Comparison of ENCODE assay signal across 30 mouse cellular contexts in genomic region chr9:94481057-94481456, GRCm38 (mm10). TPM values are rescaled to one million over a fixed set of nuclear protein-coding genes. Genes with fewer than 3 reads are reported as not detected.
DNase-seq lines count a peak whose midpoint lies in the region; ATAC-seq lines count a peak whose summit lies in the region.
"Had no signal": no experiment of that assay in that cellular context is flagged by ENCODE, and none has a peak within 500 bp of the region (broad histone marks: within the 10 kb centered on the region; RNA-seq: fewer than 3 reads in every experiment).

No protein-coding gene starts in this region.

- ATAC-seq in embryonic facial prominence, embryonic 14.5 days (ENCODE audit: low read depth) = no peak
- no peak for ATAC-seq in frontal cortex, adult (ENCODE audit: low TSS enrichment)
- ATAC-seq: forebrain, embryonic 14.5 days; intestine, postnatal 0 days; midbrain, embryonic 16.5 days; Patski had no signal

- H3K9ac ChIP-seq in embryonic facial prominence, embryonic 14.5 days (ENCODE audit: low read depth, low read length) = no peak overlapping the region
- H3K9ac ChIP-seq: embryonic facial prominence, embryonic 15.5 days; hindbrain, embryonic 12.5 days; liver, embryonic 14.5 days had no signal

- H3K4me3 ChIP-seq in embryonic facial prominence, embryonic 14.5 days (ENCODE audit: low read depth, low read length) = no peak overlapping the region
- H3K4me3 ChIP-seq: embryonic facial prominence, embryonic 15.5 days; hindbrain, embryonic 12.5 days; left cerebral cortex, adult 2 months had no signal

- H3K4me1 ChIP-seq in embryonic facial prominence, embryonic 14.5 days (ENCODE audit: control insufficient read depth, insufficient read depth, low read length) = peaks cover 8% of the 10 kb centered on the region; the same call in 1 of the 2 replicates

- no peaks in the 10 kb centered on the region for H3K27me3 ChIP-seq in embryonic facial prominence, embryonic 14.5 days (replicated peaks; ENCODE audit: control insufficient read depth, insufficient read depth, low read length)
- H3K27me3 ChIP-seq: embryonic facial prominence, embryonic 15.5 days; hindbrain, embryonic 12.5 days; Patski had no signal

- H3K9me3 ChIP-seq in embryonic facial prominence, embryonic 14.5 days (ENCODE audit: control insufficient read depth, low read length) = no peaks in the 10 kb centered on the region
- H3K9me3 ChIP-seq: embryonic facial prominence, embryonic 15.5 days; hindbrain, embryonic 12.5 days had no signal

- peak; percentile 3 for DNase-seq in kidney, adult 9 months
- DNase-seq in kidney, postnatal 14 days = no peak
- DNase-seq in lung, postnatal 10 days = peak; percentile 18
- no peak for DNase-seq in lung, postnatal 36 days
- peak; percentile 59 for DNase-seq in embryonic facial prominence, embryonic 14.5 days (ENCODE audit: low spot score)
- DNase-seq in urinary bladder, postnatal 25 days (ENCODE audit: low spot score) = no peak
- DNase-seq: adrenal gland, postnatal 14 days; cerebellum, adult 11-12 months; cerebellum, adult 9-11 months; embryo, embryonic 11 days; gastrocnemius, postnatal 25 days; heart, adult 18-20 months; heart, postnatal 36 days; liver; lung, adult 2 months; right cerebral cortex, adult 18-20 months; thymus, adult 18-20 months; thymus, postnatal 25 days had no signal

- H3K27ac ChIP-seq in embryonic facial prominence, embryonic 14.5 days (replicated peaks; ENCODE audit: low read depth, low read length) = 0 out of 2 replicates have a peak overlapping the region, but pooled peaks have one; percentile 1
- H3K27ac ChIP-seq: embryonic facial prominence, embryonic 15.5 days; hindbrain, embryonic 12.5 days; kidney, postnatal 0 days; left cerebral cortex, adult 2 months; liver, embryonic 14.5 days; stomach, postnatal 0 days had no signal

- H3K36me3 ChIP-seq in embryonic facial prominence, embryonic 14.5 days (ENCODE audit: control insufficient read depth, insufficient read depth, low read length) = no peaks in the 10 kb centered on the region
- H3K36me3 ChIP-seq: embryonic facial prominence, embryonic 15.5 days; hindbrain, embryonic 12.5 days had no signal

- H3K4me2 ChIP-seq in embryonic facial prominence, embryonic 14.5 days (ENCODE audit: low read depth, low read length) = no peak overlapping the region
- H3K4me2 ChIP-seq: embryonic facial prominence, embryonic 15.5 days; heart, embryonic 11.5 days; hindbrain, embryonic 12.5 days had no signal

- whole genome bisulfite sequencing in embryonic facial prominence, embryonic 14.5 days = 72% methylated on average over 16 of the region's 16 CpGs

RNA-seq across cellular contexts. Expression of gene 1190002N15Rik, which starts 56.8 kb away (rescaled TPM):
- polyA plus RNA-seq in embryonic facial prominence, embryonic 14.5 days (2014; fragmentation: Nextera tagmentation; extraction: Ambion mirVana) = 26.7 and 32.6 TPM in 2 replicates

Comparison
In these comparisons a context has a peak if more than half of its experiments do, and no peak if none do; other contexts are left out.
1. DNase-seq: peak in kidney, adult 9 months (single experiment), lung, postnatal 10 days (single experiment) and embryonic facial prominence, embryonic 14.5 days (single experiment); none in kidney, postnatal 14 days (single experiment), lung, postnatal 36 days (single experiment) and urinary bladder, postnatal 25 days (single experiment).